Mouse (Mus musculus): ENCODE measurements around the gene Spats2l.

The Spats2l gene

GRCm38 (mm10) chr1:57890259-57890902 is 116.4 kb downstream of the Spats2l start:
- peak; percentile 7 for DNase-seq (ENCODE audit: low spot score)

DNA sequence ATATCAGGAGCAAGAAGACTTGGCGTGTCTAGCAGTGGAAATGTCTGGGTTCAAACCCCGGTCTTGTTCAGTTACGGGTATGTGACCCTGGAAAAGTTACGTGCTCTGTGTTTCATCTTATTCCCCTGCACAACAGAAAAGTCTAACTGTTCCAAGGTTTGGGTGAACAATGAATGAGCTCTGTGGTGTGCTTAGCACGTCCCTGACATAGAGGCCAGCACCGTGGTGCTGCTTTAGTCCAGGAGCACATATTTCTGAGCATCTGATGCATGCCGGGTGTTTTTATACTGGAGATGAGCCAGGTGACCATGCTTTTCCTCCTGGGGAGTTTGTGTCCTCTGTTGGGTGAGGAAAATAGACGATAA is 116.9 kb downstream of the Spats2l start:
- no peak for DNase-seq (ENCODE audit: low spot score)

GRCm38 (mm10) chr1:57901494-57901893 is 127.5 kb downstream of the Spats2l start:
- no peak for DNase-seq (ENCODE audit: low spot score)

DNA sequence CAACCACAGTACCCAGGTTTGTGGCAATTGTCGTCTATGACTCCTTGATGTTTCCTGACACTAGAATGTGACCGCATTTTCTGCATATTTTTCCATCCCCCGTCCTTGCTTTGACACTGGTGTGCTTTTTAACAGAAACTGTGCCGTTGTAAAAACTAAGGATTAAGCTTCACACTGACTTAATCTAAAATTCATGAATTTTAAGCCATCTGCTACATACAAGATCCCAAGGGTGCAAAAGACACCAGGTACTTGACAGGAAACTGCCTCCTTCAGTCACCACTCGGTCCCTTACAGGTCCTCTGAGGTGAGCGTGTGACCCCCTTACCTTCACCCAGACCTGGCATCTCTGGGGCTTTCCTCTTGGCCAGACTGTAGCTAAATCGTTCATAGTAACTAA is 129.8 kb downstream of the Spats2l start:
- DNase-seq (ENCODE audit: low spot score) = no peak

DNA sequence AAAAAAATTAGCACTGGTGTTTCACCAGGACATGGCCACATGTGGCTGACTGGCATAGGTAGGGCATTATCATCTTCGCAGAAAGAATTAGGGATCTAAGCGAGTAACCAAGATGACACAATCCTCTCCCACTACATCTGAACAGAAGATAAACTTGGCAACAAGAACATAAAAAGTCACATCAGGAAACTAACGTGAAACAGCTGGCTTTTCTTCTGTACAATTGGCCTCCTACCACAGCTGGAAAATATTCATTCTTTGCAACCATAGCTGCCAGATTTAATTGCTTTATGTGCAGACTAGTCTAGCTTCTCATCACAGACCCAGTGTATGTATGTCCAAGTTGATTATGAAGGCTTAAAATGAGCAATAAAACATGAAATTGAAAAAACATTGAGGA is 131.9 kb downstream of the Spats2l start:
- DNase-seq (ENCODE audit: low spot score) = no peak

GRCm38 (mm10) chr1:57906312-57906711 is 132.3 kb downstream of the Spats2l start:
- no peak for DNase-seq (ENCODE audit: low spot score)

DNA sequence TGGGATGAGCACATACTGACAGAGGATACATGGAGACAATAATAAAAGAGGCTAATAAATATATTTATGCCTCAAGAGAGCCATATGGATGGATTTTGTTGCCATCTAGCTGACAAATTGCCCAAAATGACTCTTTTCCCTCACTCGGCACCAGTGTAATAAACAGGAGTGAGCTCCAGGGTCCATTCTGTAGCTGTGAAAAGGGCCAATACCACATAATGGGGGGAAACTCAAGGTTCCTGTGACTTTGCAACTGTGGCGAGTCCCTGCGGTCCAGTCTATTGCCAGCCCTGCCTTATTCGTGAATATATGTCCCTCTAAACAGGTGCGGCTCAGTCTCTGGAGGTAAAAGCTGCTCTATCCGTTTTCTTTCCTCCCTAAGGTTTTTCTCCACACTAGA is 137.6 kb downstream of the Spats2l start:
- no peak for DNase-seq (ENCODE audit: low spot score)

DNA sequence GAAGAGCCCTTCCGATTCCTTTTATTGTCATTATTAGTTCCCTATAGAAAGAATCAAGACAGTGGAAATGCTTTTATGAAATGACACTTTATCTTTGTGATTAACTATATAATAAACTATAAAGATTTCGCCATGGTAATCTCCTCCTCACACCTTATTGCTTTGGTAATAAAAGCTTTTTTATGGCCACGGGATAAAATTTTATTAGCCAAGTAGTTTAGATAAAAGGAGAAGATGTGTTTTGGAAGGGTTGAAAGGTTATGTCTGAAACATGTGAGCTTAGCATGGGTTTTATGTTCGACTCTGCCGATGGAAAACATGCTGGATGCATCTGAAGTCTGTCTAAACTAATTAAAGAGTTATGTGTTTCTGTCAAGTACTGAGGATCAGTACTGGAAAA is 143.4 kb downstream of the Spats2l start:
- no peak for DNase-seq (ENCODE audit: low spot score)

DNA sequence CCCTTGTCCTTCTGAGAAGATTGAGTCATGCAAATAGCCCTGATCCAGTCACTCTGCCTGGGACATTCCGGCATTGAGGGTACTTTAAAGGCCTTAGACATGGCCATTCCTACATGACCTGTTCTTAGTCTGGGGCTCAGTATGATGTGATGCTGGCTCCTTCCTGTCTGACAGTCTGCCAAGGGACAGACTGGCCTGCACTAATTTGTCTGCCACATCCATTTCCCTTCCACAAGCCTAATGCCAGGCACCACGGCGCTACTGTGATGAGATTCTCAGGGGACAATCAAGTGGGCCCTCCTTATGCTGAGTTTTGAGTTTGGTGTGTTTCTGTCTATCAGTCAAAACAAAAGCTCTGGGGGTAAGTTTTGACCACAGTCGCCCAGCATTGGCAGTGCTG is 144.6 kb downstream of the Spats2l start:
- DNase-seq (ENCODE audit: low spot score) = no peak

GRCm38 (mm10) chr1:57934287-57934686 is 160.3 kb downstream of the Spats2l start:
- DNase-seq (ENCODE audit: low spot score) = no peak

- no peak for DNase-seq (ENCODE audit: low spot score)
Observed at GRCm38 (mm10) chr1:57940691-57941090, 166.7 kb downstream of the Spats2l start.

DNA sequence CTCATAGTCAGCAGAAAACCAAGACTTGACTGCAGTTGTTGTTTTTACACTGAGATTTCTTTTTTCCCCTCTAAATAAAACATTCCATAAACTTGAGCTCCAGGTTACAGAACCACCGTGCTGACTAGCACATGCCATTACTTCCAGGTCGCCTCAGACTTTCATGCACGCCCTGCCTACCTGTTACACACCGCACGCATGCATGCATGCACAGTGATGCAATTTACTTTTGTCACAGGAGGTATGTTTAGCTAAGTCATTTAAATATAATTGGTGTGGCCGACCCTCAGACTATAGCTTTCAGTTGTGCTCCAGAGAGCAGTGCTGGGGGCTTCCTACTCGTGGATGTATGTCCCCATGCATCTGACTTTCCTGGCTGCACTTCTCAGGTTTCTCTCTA is 167.1 kb downstream of the Spats2l start:
- no peak for DNase-seq (ENCODE audit: low spot score)

DNA sequence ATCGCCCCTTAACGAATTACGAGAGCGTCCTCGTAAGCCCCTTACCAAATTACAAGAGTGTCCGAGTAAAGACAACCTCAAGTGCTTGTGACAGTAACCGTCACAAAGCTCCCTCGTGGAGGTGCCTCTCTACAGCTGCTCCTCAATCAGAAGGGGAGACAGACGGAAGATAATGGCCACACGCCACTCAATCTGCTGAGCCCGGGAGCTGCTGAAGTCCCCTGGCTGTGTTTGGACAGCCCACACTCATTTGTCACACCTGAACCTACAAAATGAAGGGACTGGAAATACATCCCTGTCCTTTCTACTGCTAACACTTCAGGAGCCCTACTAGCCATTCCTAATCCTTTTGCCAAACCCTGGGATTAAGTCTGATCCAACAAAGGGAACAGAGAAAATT is 167.8 kb downstream of the Spats2l start:
- no peak for DNase-seq (ENCODE audit: low spot score)

GRCm38 (mm10) chr1:57942215-57942614 is 168.3 kb downstream of the Spats2l start:
- DNase-seq (ENCODE audit: low spot score) = no peak

DNA sequence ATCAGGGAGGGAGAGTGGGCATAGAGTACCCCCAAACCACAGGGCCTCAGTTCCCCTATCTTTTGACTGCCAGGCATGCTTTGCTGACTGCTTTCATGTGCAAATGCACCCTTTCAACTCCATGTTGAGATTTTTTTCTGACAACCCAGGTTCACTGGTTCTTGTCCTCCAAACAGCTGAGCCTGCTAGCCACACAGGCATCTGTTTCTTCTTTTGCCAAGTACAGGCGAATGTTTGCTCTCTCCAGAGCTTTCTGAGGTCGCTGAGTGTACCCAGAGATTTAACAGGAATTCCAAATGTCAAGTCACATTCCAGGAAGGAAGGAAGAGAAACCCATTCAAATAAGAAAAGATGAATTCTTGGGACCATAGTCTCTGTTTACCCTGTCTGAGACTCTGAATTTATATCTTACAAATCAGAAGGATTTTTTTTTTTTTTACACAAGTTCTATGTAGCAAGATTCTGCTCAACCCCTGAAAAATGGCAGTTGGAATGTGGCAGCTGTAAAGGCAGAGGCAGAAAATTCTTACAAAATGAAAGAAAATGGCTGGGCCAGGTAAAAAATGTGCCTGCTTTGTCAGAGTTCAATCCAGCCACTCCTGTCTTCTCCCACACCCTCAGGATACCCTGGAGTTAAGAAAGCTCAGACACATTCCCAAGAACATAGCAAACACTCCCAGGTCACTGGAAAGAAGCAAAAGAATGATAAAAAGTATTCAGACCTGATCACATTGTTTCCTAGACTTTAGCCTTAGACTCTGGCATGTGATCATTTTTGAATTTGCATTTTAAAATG is 173.8 kb downstream of the Spats2l start:
- DNase-seq (ENCODE audit: low spot score) = no peak

DNA sequence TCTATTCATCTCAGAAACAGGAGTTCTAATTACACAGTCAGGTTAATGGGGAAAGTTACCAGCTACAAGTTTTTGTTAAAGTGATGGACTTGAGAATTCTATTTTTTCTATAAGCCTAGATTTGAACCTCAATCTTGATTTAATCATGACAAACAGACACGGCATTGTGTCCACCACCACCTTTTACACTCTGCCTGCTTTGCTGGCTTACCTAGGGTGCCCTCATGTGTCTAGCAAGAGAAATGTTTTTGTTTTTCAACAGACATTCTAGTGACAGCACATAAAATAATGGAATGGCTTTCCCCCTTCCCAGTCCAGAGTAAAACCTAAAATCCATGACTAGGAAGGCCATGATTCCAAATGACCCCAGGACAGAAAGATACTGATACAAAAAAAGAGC is 175.2 kb downstream of the Spats2l start:
- DNase-seq (ENCODE audit: low spot score) = no peak

GRCm38 (mm10) chr1:57949716-57950115 is 175.8 kb downstream of the Spats2l start:
- DNase-seq (ENCODE audit: low spot score) = no peak

- no peak for DNase-seq (ENCODE audit: low spot score)
Observed at GRCm38 (mm10) chr1:57952509-57952908, 178.5 kb downstream of the Spats2l start.

DNA sequence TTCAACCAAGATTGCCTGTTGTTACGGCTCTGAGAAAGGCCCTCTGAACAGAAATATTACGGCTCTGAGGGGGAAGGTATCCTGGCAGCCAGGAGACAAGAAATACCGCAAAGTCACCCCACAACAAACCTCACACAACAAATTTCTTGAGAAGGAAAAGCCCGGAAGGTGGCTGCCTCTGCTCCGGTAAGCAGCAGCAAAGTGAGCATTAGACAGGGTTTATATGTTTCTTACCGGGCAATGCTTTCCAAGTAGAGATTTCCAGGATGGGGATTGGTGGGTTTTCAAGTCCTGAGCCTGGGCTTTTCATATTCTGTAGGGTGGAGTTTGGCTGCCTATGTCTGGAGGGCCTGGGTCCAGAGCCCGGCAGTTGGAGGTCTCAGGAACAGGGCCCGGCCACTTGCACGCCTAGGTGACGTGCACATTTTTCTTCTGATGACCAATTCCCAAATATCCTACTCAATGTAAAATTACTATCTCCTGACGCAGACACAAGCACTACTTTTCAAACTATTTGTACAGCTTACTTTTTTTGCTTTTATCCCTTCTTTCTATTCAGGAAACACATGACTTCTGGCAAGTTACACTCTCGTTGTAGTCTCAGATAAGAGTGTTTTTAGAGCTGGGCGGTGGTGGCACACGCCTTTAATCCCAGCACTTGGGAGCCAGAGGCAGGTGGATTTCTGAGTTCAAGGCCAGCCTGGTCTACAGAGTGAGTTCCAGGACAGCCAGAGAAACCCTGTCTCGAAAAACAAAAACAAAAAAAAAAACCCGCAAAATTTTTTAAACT is 179.8 kb downstream of the Spats2l start:
- DNase-seq (ENCODE audit: low spot score) = no peak

GRCm38 (mm10) chr1:57954376-57954765 is 180.4 kb downstream of the Spats2l start:
- DNase-seq (ENCODE audit: low spot score) = no peak

DNA sequence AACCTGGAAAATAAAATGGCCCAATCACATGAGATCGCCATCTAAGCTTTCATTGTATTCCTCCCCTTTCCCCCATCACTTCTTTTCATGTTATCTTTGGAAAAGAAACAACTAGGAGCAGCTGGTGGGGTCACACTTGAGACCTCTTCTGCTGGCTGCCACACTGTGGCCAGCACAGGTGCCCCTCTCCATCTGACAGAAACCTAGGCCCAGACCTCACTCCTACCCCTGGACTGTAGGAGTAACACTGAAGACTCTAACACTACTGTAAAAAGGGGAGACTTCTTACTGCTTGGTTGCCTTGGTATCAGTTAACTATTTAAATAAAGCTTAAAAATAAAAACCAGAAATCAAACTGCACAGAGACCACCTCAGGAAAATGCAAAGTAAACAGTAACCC is 181.8 kb downstream of the Spats2l start:
- DNase-seq (ENCODE audit: low spot score) = no peak

DNA sequence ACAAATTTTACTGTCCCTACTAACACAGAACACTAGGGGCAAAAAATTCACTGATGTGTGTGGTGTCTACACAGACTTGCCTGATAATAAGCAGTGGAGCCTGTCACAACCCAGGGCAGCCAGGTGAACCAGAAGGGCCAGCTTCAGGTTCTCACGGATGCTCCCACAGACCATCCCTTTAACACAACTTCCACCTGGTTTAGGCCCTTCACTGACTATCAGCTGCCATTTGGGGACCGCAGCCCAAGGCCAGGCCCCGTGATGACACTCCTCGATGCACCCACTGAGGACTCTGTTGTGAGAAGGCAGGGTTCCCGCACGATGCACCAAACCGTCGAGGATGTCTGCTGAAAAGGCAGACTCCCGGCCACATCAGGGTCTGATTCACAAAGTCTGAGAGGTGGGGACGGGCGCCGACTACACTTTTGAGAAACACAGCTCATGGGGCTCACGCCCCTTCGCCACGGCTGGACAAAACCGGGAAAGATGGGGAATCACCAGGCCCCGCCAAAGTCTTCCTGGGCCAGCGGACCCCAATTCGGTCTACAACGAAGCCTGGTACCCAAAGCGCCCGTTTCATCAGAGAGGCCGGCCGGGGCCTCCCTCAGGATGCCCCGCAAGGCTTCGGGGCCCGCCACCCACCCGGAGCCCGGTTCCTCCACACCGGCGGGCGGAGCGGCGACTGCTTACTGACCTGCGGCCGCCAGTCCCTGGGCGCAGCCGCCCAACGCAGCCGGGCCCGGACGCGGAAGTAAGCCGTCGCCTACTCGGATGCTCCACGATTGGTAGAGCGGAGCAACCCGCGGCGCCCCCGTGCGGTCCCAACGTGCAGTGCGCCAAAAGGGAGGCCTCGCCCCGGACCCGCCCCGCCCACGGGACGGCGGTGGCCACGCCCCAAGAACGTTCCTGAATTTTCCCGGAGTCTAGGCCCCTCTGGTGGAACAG is 195.6 kb downstream of the Spats2l start:
- peak; percentile 91 for DNase-seq (ENCODE audit: low spot score)
